Mouse (Mus musculus): ENCODE data around the gene Impg2.

The Impg2 gene

GRCm38 (mm10) chr16:56204051-56204450 is at the start of gene Impg2:
Impg2 (plus strand) TSS chr16:56204313.
- no peak for DNase-seq (ENCODE audit: low spot score in 2 of 2)

GRCm38 (mm10) chr16:56163466-56163865 is 40.6 kb upstream of the Impg2 start:
- DNase-seq (ENCODE audit: low spot score in 2 of 2): no peak

- no peak for DNase-seq (ENCODE audit: low spot score in 2 of 2)
Measured at GRCm38 (mm10) chr16:56170247-56170646, 33.9 kb upstream of the Impg2 start.

GRCm38 (mm10) chr16:56175867-56176581 is 28.1 kb upstream of the Impg2 start:
- peak in 1 of 2 experiments; percentile 17 for DNase-seq (ENCODE audit: low spot score in 2 of 2)

GRCm38 (mm10) chr16:56186863-56187262 is 17.2 kb upstream of the Impg2 start:
- DNase-seq (ENCODE audit: low spot score in 2 of 2): no peak

- DNase-seq (ENCODE audit: low spot score in 2 of 2): peak in 1 of 2 experiments; percentile 21
Measured at GRCm38 (mm10) chr16:56188198-56188597, 15.9 kb upstream of the Impg2 start.

- DNase-seq (ENCODE audit: low spot score in 2 of 2): no peak
Measured at GRCm38 (mm10) chr16:56212740-56213139, 8.6 kb downstream of the Impg2 start.

GRCm38 (mm10) chr16:56227686-56228085 is 23.6 kb downstream of the Impg2 start:
- DNase-seq (ENCODE audit: low spot score in 2 of 2): no peak

- DNase-seq (ENCODE audit: low spot score in 2 of 2): no peak
Measured at GRCm38 (mm10) chr16:56229455-56229854, 25.3 kb downstream of the Impg2 start.

GRCm38 (mm10) chr16:56231300-56231699 is 27.2 kb downstream of the Impg2 start:
- DNase-seq (ENCODE audit: low spot score in 2 of 2): peak in 1 of 2 experiments; percentile 20

GRCm38 (mm10) chr16:56232736-56233135 is 28.6 kb downstream of the Impg2 start:
- DNase-seq (ENCODE audit: low spot score in 2 of 2): no peak

GRCm38 (mm10) chr16:56246031-56246430 is 41.9 kb downstream of the Impg2 start:
- no peak for DNase-seq (ENCODE audit: low spot score in 2 of 2)

- DNase-seq (ENCODE audit: low spot score in 2 of 2): no peak
Measured at GRCm38 (mm10) chr16:56273917-56274316, 69.8 kb downstream of the Impg2 start.

GRCm38 (mm10) chr16:56279060-56279459 is 74.9 kb downstream of the Impg2 start:
- no peak for DNase-seq (ENCODE audit: low spot score in 2 of 2)

GRCm38 (mm10) chr16:56279752-56280151 is 75.6 kb downstream of the Impg2 start:
- no peak for DNase-seq (ENCODE audit: low spot score in 2 of 2)

GRCm38 (mm10) chr16:56281336-56281735 is 77.2 kb downstream of the Impg2 start:
- DNase-seq (ENCODE audit: low spot score in 2 of 2): no peak

GRCm38 (mm10) chr16:56283330-56283729 is 79.2 kb downstream of the Impg2 start:
- DNase-seq (ENCODE audit: low spot score in 2 of 2): no peak

GRCm38 (mm10) chr16:56283873-56284272 is 79.8 kb downstream of the Impg2 start:
- DNase-seq (ENCODE audit: low spot score in 2 of 2): no peak

- no peak for DNase-seq (ENCODE audit: low spot score in 2 of 2)
Measured at GRCm38 (mm10) chr16:56286076-56286475, 82.0 kb downstream of the Impg2 start.

GRCm38 (mm10) chr16:56286977-56287376 is 82.9 kb downstream of the Impg2 start:
- DNase-seq (ENCODE audit: low spot score in 2 of 2): no peak

- no peak for DNase-seq (ENCODE audit: low spot score in 2 of 2)
Measured at GRCm38 (mm10) chr16:56294887-56295286, 90.8 kb downstream of the Impg2 start.

- DNase-seq (ENCODE audit: low spot score in 2 of 2): no peak
Measured at GRCm38 (mm10) chr16:56295888-56296648, 92.0 kb downstream of the Impg2 start.

GRCm38 (mm10) chr16:56298248-56298647 is 94.1 kb downstream of the Impg2 start:
- DNase-seq (ENCODE audit: low spot score in 2 of 2): no peak

All from left cerebral cortex, adult 9 months (tissue).